Mouse (Mus musculus) G1E-ER4 (cell line): ENCODE data around the gene Klrg1. TPM values are rescaled to one million over a fixed set of nuclear protein-coding genes. Genes with fewer than 3 reads are reported as not detected.
A peak's percentile ranks its signal among the peaks of the same experiment; 100 is the strongest.

ENCODE experiments used
- GATA1 ChIP-seq: IDR thresholded peaks from one replicate; pipeline ENCODE4 v1.8.0; 2012; ENCODE audit warnings: low read length, inconsistent platforms
- polyA plus RNA-seq: library from polyadenylated mRNA; stranded (reverse); fragments of >175 nt; gene quantifications from 2 replicates; pipeline ENCODE4 v1.2.3, GENCODE M21; 2012

The Klrg1 gene
- polyA plus RNA-seq, 1 experiment = not detected

GRCm38 (mm10) chr6:122297279-122298222, 14.9 kb upstream of the Klrg1 start:
- no peak for TF ChIP-seq GATA1

GRCm38 (mm10) chr6:122296918-122297278, 14.2 kb upstream of the Klrg1 start:
- TF ChIP-seq GATA1 = no peak

GRCm38 (mm10) chr6:122295242-122295641, 12.6 kb upstream of the Klrg1 start:
- TF ChIP-seq GATA1 = no peak

GRCm38 (mm10) chr6:122294290-122294689, 11.6 kb upstream of the Klrg1 start:
- TF ChIP-seq GATA1 = no peak

- TF ChIP-seq GATA1 = no peak
Measured at GRCm38 (mm10) chr6:122293796-122294195, 11.1 kb upstream of the Klrg1 start.

GRCm38 (mm10) chr6:122293121-122293520, 10.4 kb upstream of the Klrg1 start:
- TF ChIP-seq GATA1 = no peak

- TF ChIP-seq GATA1 = no peak
Measured at GRCm38 (mm10) chr6:122292184-122292583, 9.5 kb upstream of the Klrg1 start.

- TF ChIP-seq GATA1 = no peak
Measured at GRCm38 (mm10) chr6:122291735-122292134, 9.1 kb upstream of the Klrg1 start.

GRCm38 (mm10) chr6:122291264-122291663, 8.6 kb upstream of the Klrg1 start:
- no peak for TF ChIP-seq GATA1

- TF ChIP-seq GATA1 = no peak
Measured at GRCm38 (mm10) chr6:122290253-122290652, 7.6 kb upstream of the Klrg1 start.

GRCm38 (mm10) chr6:122289313-122289712, 6.6 kb upstream of the Klrg1 start:
- no peak for TF ChIP-seq GATA1

- no peak for TF ChIP-seq GATA1
Measured at GRCm38 (mm10) chr6:122288263-122288662, 5.6 kb upstream of the Klrg1 start.

GRCm38 (mm10) chr6:122284823-122285222, 2.1 kb upstream of the Klrg1 start:
- TF ChIP-seq GATA1 = no peak

GRCm38 (mm10) chr6:122284304-122284703, 1.6 kb upstream of the Klrg1 start:
- no peak for TF ChIP-seq GATA1

GRCm38 (mm10) chr6:122283429-122283828, 747 bp upstream of the Klrg1 start:
- TF ChIP-seq GATA1 = no peak

GRCm38 (mm10) chr6:122276565-122276964, 6.1 kb downstream of the Klrg1 start:
- TF ChIP-seq GATA1 = no peak

- TF ChIP-seq GATA1 = peak; percentile 87
Measured at GRCm38 (mm10) chr6:122274546-122274945, 8.1 kb downstream of the Klrg1 start.

GRCm38 (mm10) chr6:122270152-122270551, 12.5 kb downstream of the Klrg1 start:
- no peak for TF ChIP-seq GATA1
